Mouse (Mus musculus) intestine, postnatal 0 days (tissue): ENCODE data around the gene Nell1. TPM values are rescaled to one million over a fixed set of nuclear protein-coding genes. Genes with fewer than 3 reads are reported as not detected.

Experiments used
- ATAC-seq: fragments of 200-750 bp; cut with Nextera tagmentation; 2 replicates; pipeline ENCODE4 v1.8.0; 2017; ENCODE audit warnings: mild to moderate bottlenecking, moderate TSS enrichment, moderate library complexity
- H3K27ac ChIP-seq: fragments of 300-500 bp; sonication (generic); 2 replicates; pipeline ENCODE4 v1.5.1; 2014; ENCODE audit warnings: mild to moderate bottlenecking, low read depth, low read length, moderate library complexity
- H3K27me3 ChIP-seq: fragments of 300-500 bp; sonication (generic); replicated peaks from 2 replicates; pipeline ENCODE4 v1.6.1; 2014; ENCODE audit warnings: low read length, mixed read lengths; ENCODE audit not compliant: control insufficient read depth, insufficient read depth
- H3K36me3 ChIP-seq: fragments of 300-500 bp; sonication (generic); 2 replicates; pipeline ENCODE4 v1.6.1; 2014; ENCODE audit warnings: mild to moderate bottlenecking, moderate library complexity; ENCODE audit not compliant: control insufficient read depth, insufficient read depth
- H3K4me1 ChIP-seq: fragments of 300-500 bp; sonication (generic); replicated peaks from 2 replicates; pipeline ENCODE4 v1.6.1; 2014; ENCODE audit warnings: antibody characterized with exemption, low read length, mixed read lengths; ENCODE audit not compliant: control insufficient read depth, insufficient read depth
- H3K4me2 ChIP-seq: fragments of 300-500 bp; sonication (generic); replicated peaks from 2 replicates; pipeline ENCODE4 v1.6.1; 2014; ENCODE audit warnings: low read depth, mild to moderate bottlenecking, moderate library complexity
- H3K4me3 ChIP-seq: fragments of 300-500 bp; sonication (generic); 2 replicates; pipeline ENCODE4 v1.5.1; 2014; ENCODE audit warnings: low read depth, low read length
- H3K9ac ChIP-seq: fragments of 300-500 bp; sonication (generic); 2 replicates; pipeline ENCODE4 v1.6.1; 2014; ENCODE audit warnings: mild to moderate bottlenecking, low read depth, low read length
- H3K9me3 ChIP-seq: fragments of 300-500 bp; sonication (generic); 2 replicates; pipeline ENCODE4 v1.6.1; 2016; ENCODE audit warnings: mixed run types; ENCODE audit not compliant: control insufficient read depth
- CTCF ChIP-seq: sonication (generic); IDR thresholded peaks from 2 replicates; pipeline ENCODE4 v1.5.1; 2016; ENCODE audit warnings: low read depth, mild to moderate bottlenecking, control low read depth, antibody characterized with exemption, moderate library complexity
- WGBS: fragments of 180-500 bp; shearing (Covaris S2); extraction: QIAGEN DNeasy Blood & Tissue Kit; methylation state at CpG from one replicate; pipeline ENCODE4 v1.1.7; 2014; 5-methylcytosine and 5-hydroxymethylcytosine counted together
- polyA plus RNA-seq: library from polyadenylated mRNA; unstranded; fragments of >200 nt; fragmentation: Nextera tagmentation; extraction: Ambion mirVana; gene quantifications from 2 replicates; pipeline ENCODE4 v1.2.1, GENCODE M21; 2015

The Nell1 gene
- polyA plus RNA-seq, 1 experiment from 2014 or later: 1.9 TPM

GRCm38 (mm10) chr7:50850271-50850670, 875.6 kb downstream of the Nell1 start:
- ATAC-seq: no peak
- no peaks in the 10 kb centered on the region for H3K27me3 ChIP-seq
- H3K9me3 ChIP-seq: no peaks in the 10 kb centered on the region
- TF ChIP-seq CTCF: no peak
- no peak overlapping the region for H3K9ac ChIP-seq
- WGBS: 67% methylated on average over 1 of the region's 1 CpGs
- H3K36me3 ChIP-seq: no peaks in the 10 kb centered on the region
- H3K27ac ChIP-seq: no peak overlapping the region
- no peak overlapping the region for H3K4me3 ChIP-seq
- H3K4me2 ChIP-seq: no peak overlapping the region
- no peaks in the 10 kb centered on the region for H3K4me1 ChIP-seq

GRCm38 (mm10) chr7:50870181-50870580, 895.5 kb downstream of the Nell1 start:
- TF ChIP-seq CTCF: no peak
- no peak for ATAC-seq
- Histone ChIP-seq H3K4me3 (no peak overlapping the region), H3K27ac (no peak overlapping the region), H3K4me1 (no peaks in the 10 kb centered on the region), H3K9ac (no peak overlapping the region), H3K9me3 (no peaks in the 10 kb centered on the region), H3K4me2 (no peak overlapping the region), H3K36me3 (no peaks in the 10 kb centered on the region), H3K27me3 (no peaks in the 10 kb centered on the region)
- 42% methylated on average over 1 of the region's 1 CpGs for WGBS

GRCm38 (mm10) chr7:50887625-50888024, 913.0 kb downstream of the Nell1 start:
- Histone ChIP-seq H3K4me3 (no peak overlapping the region), H3K9me3 (no peaks in the 10 kb centered on the region), H3K27me3 (no peaks in the 10 kb centered on the region), H3K9ac (no peak overlapping the region), H3K36me3 (no peaks in the 10 kb centered on the region), H3K4me2 (no peak overlapping the region), H3K4me1 (no peaks in the 10 kb centered on the region), H3K27ac (no peak overlapping the region)
- ATAC-seq: no peak
- no peak for TF ChIP-seq CTCF
- 52% methylated on average over 3 of the region's 3 CpGs for WGBS

- H3K36me3 ChIP-seq: no peaks in the 10 kb centered on the region
- H3K4me1 ChIP-seq: no peaks in the 10 kb centered on the region
- H3K4me3 ChIP-seq: no peak overlapping the region
- 55% methylated on average over 6 of the region's 6 CpGs for WGBS
- no peaks in the 10 kb centered on the region for H3K27me3 ChIP-seq
- no peaks in the 10 kb centered on the region for H3K9me3 ChIP-seq
- no peak overlapping the region for H3K27ac ChIP-seq
- H3K9ac ChIP-seq: no peak overlapping the region
- no peak for ATAC-seq
- no peak overlapping the region for H3K4me2 ChIP-seq
- no peak for TF ChIP-seq CTCF
Observed at GRCm38 (mm10) chr7:50899541-50900088, 925.0 kb downstream of the Nell1 start.

Other genes with a start within 250 kb of the Nell1 start
- 47.5 and 49.0 TPM in 2 replicates for gene Htatip2, start 215.7 kb upstream of the Nell1 start, polyA plus RNA-seq
- gene Prmt3, start 196.5 kb upstream of the Nell1 start, polyA plus RNA-seq: 15.7 and 16.9 TPM in 2 replicates
- gene Slc6a5, start 64.7 kb upstream of the Nell1 start, polyA plus RNA-seq: not detected in 2 replicates